Mouse (Mus musculus) olfactory bulb, adult 2 months (tissue): ENCODE results near the gene Ppig.

Experiments used
- CTCF ChIP-seq: fragments of 200-500 bp; IDR thresholded peaks from 2 replicates; pipeline ENCODE4 v1.5.1; 2012; ENCODE audit warnings: low read depth, mild to moderate bottlenecking, low read length, moderate library complexity; ENCODE audit not compliant: insufficient read depth
- POLR2A ChIP-seq: fragments of 200-500 bp; IDR thresholded peaks from 2 replicates; pipeline ENCODE4 v1.6.1; 2012; ENCODE audit warnings: mild to moderate bottlenecking, low read depth, low read length, moderate library complexity; ENCODE audit not compliant: insufficient read depth

- TF ChIP-seq CTCF (no peak), POLR2A (no peak)
Observed at GRCm38 (mm10) chr2:69675266-69675665, 47.1 kb upstream of the Ppig start.
